Mouse (Mus musculus) bone marrow macrophage, adult 2 months (primary cell): ENCODE measurements around the gene Phactr1.

Experiments used
- CTCF ChIP-seq: IDR thresholded peaks from 2 replicates; pipeline ENCODE4 v1.5.1; 2012; ENCODE audit warnings: low read depth, mild to moderate bottlenecking, low read length, moderate library complexity
- POLR2A ChIP-seq: IDR thresholded peaks from 2 replicates; pipeline ENCODE4 v1.6.1; 2012; ENCODE audit warnings: mild to moderate bottlenecking, low read depth, low read length, borderline replicate concordance

DNA sequence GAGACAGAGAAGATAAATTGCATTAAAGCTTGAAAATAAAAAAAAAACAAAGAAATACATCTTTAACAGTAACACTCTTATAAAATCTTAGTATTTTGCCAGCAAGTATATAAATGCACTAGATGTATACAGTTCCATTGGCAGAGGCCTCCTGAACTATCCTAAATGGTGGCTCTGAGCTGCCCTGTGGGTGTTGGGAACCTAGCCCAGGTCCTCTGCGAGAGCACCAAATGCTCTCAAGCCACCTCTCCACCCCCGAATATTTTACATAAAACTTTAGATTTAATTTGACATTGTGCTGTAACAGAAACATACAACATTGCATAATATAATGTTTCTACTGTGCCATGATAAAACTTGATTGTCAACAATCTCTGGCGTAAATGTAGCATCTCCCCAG is 293.1 kb downstream of the Phactr1 start:
- TF ChIP-seq CTCF = no peak
- TF ChIP-seq POLR2A = no peak
